Mouse (Mus musculus) E14TG2a.4 (cell line): ENCODE data around the gene Traf1.

Source experiments
- CTCF ChIP-seq: conservative IDR thresholded peaks from 2 replicates; pipeline ENCODE4 v1.5.1; 2014; ENCODE audit warnings: low read length
- POU5F1 ChIP-seq: IDR thresholded peaks from 2 replicates; pipeline ENCODE4 v1.6.1; 2014; ENCODE audit warnings: low read length, borderline replicate concordance

DNA sequence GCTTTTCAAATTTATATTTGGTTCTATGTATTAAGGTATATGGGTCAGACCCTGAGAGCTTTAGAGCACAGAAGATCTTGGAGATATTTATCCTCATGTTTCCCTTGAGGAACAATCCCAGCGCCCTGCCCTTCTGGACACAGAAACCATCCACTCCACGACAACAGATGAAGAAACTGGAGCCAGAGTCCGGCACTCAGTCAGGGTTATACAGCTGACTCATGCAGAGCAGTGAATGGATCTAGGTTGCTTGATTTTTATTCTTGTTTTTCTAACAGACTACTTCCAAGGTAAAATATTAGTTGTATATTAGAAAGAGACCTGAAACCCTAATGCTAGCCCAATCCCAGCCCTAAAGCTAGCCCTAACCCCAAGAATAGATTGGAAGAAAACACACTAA, 30.4 kb upstream of the Traf1 start:
- TF ChIP-seq CTCF, result no peak
- TF ChIP-seq POU5F1, result no peak
